Mouse (Mus musculus): ENCODE measurements around the gene Ankrd55. TPM values are rescaled to one million over a fixed set of nuclear protein-coding genes. Genes with fewer than 3 reads are reported as not detected.

The Ankrd55 gene
- polyA plus RNA-seq, 1 experiment from 2014 or later = 0.08 TPM

- H3K9me3 ChIP-seq (ENCODE audit: control insufficient read depth, low read length) = no peaks in the 10 kb centered on the region
- no peaks in the 10 kb centered on the region for H3K27me3 ChIP-seq (ENCODE audit: control insufficient read depth, insufficient read depth, low read length)
- no peak overlapping the region for H3K27ac ChIP-seq (replicated peaks)
- WGBS = 76% methylated on average over 10 of the region's 10 CpGs
- H3K4me2 ChIP-seq (replicated peaks; ENCODE audit: low read depth) = no peak overlapping the region
- 0 out of 2 replicates have a peak, but pooled peaks cover 2% of the 10 kb centered on the region for H3K4me1 ChIP-seq (replicated peaks; ENCODE audit: control insufficient read depth, insufficient read depth)
- no peaks in the 10 kb centered on the region for H3K36me3 ChIP-seq (ENCODE audit: control insufficient read depth, insufficient read depth, low read length)
- TF ChIP-seq CTCF (IDR thresholded peaks at IDR 0.05; ENCODE audit: low read depth) (no peak), EP300 (optimal IDR thresholded peaks at IDR 0.05) (no peak)
- no peak overlapping the region for H3K4me3 ChIP-seq (ENCODE audit: low read depth, low read length)
- no peak overlapping the region for H3K9ac ChIP-seq (ENCODE audit: low read length)
- DNase-seq (ENCODE audit: low spot score) (no peak), ATAC-seq (ENCODE audit: low FRiP score, low TSS enrichment) (no peak)
These were observed 66.7 kb downstream of the Ankrd55 start for GRCm38 (mm10) chr13:112354958-112355357.

GRCm38 (mm10) chr13:112355794-112356486, 67.7 kb downstream of the Ankrd55 start:
- H3K4me3 ChIP-seq (ENCODE audit: low read depth, low read length) = no peak overlapping the region
- H3K4me1 ChIP-seq (replicated peaks; ENCODE audit: control insufficient read depth, insufficient read depth) = 0 out of 2 replicates have a peak, but pooled peaks cover 2% of the 10 kb centered on the region
- ATAC-seq (ENCODE audit: low FRiP score, low TSS enrichment) (no peak), DNase-seq (ENCODE audit: low spot score) (no peak)
- TF ChIP-seq EP300 (optimal IDR thresholded peaks at IDR 0.05) = no peak
- TF ChIP-seq CTCF (IDR thresholded peaks at IDR 0.05; ENCODE audit: low read depth) = no peak
- no peak overlapping the region for H3K9ac ChIP-seq (ENCODE audit: low read length)
- WGBS = 87% methylated on average over 20 of the region's 20 CpGs
- H3K36me3 ChIP-seq (ENCODE audit: control insufficient read depth, insufficient read depth, low read length) = no peaks in the 10 kb centered on the region
- H3K27me3 ChIP-seq (ENCODE audit: control insufficient read depth, insufficient read depth, low read length) = no peaks in the 10 kb centered on the region
- H3K4me2 ChIP-seq (replicated peaks; ENCODE audit: low read depth) = no peak overlapping the region
- no peaks in the 10 kb centered on the region for H3K9me3 ChIP-seq (ENCODE audit: control insufficient read depth, low read length)
- no peak overlapping the region for H3K27ac ChIP-seq (replicated peaks)

GRCm38 (mm10) chr13:112361575-112361974, 73.3 kb downstream of the Ankrd55 start:
- no peak for DNase-seq (ENCODE audit: low spot score)
- H3K9ac ChIP-seq (ENCODE audit: low read length) = no peak overlapping the region
- H3K4me2 ChIP-seq (replicated peaks; ENCODE audit: low read depth) = no peak overlapping the region
- 84% methylated on average over 4 of the region's 4 CpGs for WGBS
- H3K4me1 ChIP-seq (replicated peaks; ENCODE audit: control insufficient read depth, insufficient read depth) = no peaks in the 10 kb centered on the region
- H3K27me3 ChIP-seq (ENCODE audit: control insufficient read depth, insufficient read depth, low read length) = no peaks in the 10 kb centered on the region
- H3K9me3 ChIP-seq (ENCODE audit: control insufficient read depth, low read length) = no peaks in the 10 kb centered on the region
- H3K4me3 ChIP-seq (ENCODE audit: low read depth, low read length) = no peak overlapping the region
- ATAC-seq (ENCODE audit: low FRiP score, low TSS enrichment) = no peak
- H3K36me3 ChIP-seq (ENCODE audit: control insufficient read depth, insufficient read depth, low read length) = no peaks in the 10 kb centered on the region
- no peak overlapping the region for H3K27ac ChIP-seq (replicated peaks)
- TF ChIP-seq EP300 (optimal IDR thresholded peaks at IDR 0.05) = no peak
- no peak for TF ChIP-seq CTCF (IDR thresholded peaks at IDR 0.05; ENCODE audit: low read depth)

- H3K4me3 ChIP-seq (ENCODE audit: low read depth, low read length) = no peak overlapping the region
- H3K27me3 ChIP-seq (ENCODE audit: control insufficient read depth, insufficient read depth, low read length) = no peaks in the 10 kb centered on the region
- H3K27ac ChIP-seq (replicated peaks) = no peak overlapping the region
- DNase-seq (ENCODE audit: low spot score) (no peak), ATAC-seq (ENCODE audit: low FRiP score, low TSS enrichment) (no peak)
- H3K36me3 ChIP-seq (ENCODE audit: control insufficient read depth, insufficient read depth, low read length) = no peaks in the 10 kb centered on the region
- no peak overlapping the region for H3K4me2 ChIP-seq (replicated peaks; ENCODE audit: low read depth)
- H3K9me3 ChIP-seq (ENCODE audit: control insufficient read depth, low read length) = no peaks in the 10 kb centered on the region
- no peak overlapping the region for H3K9ac ChIP-seq (ENCODE audit: low read length)
- WGBS = 80% methylated on average over 10 of the region's 10 CpGs
- H3K4me1 ChIP-seq (replicated peaks; ENCODE audit: control insufficient read depth, insufficient read depth) = no peaks in the 10 kb centered on the region
- TF ChIP-seq CTCF (IDR thresholded peaks at IDR 0.05; ENCODE audit: low read depth) = no peak
- no peak for TF ChIP-seq EP300 (optimal IDR thresholded peaks at IDR 0.05)
These were observed 75.0 kb downstream of the Ankrd55 start for GRCm38 (mm10) chr13:112363218-112363617.

- H3K9ac ChIP-seq (ENCODE audit: low read length) = no peak overlapping the region
- H3K9me3 ChIP-seq (ENCODE audit: control insufficient read depth, low read length) = no peaks in the 10 kb centered on the region
- no peak overlapping the region for H3K4me3 ChIP-seq (ENCODE audit: low read depth, low read length)
- H3K27ac ChIP-seq (replicated peaks) = no peak overlapping the region
- H3K4me1 ChIP-seq (replicated peaks; ENCODE audit: control insufficient read depth, insufficient read depth) = no peaks in the 10 kb centered on the region
- H3K36me3 ChIP-seq (ENCODE audit: control insufficient read depth, insufficient read depth, low read length) = no peaks in the 10 kb centered on the region
- 88% methylated on average over 3 of the region's 3 CpGs for WGBS
- ATAC-seq (ENCODE audit: low FRiP score, low TSS enrichment) = no peak
- H3K4me2 ChIP-seq (replicated peaks; ENCODE audit: low read depth) = no peak overlapping the region
- no peaks in the 10 kb centered on the region for H3K27me3 ChIP-seq (ENCODE audit: control insufficient read depth, insufficient read depth, low read length)
- DNase-seq (ENCODE audit: low spot score) = no peak
- TF ChIP-seq CTCF (IDR thresholded peaks at IDR 0.05; ENCODE audit: low read depth) = no peak
- TF ChIP-seq EP300 (optimal IDR thresholded peaks at IDR 0.05) = no peak
These were observed 75.5 kb downstream of the Ankrd55 start for GRCm38 (mm10) chr13:112363746-112364145.

GRCm38 (mm10) chr13:112364698-112365097, 76.4 kb downstream of the Ankrd55 start:
- no peaks in the 10 kb centered on the region for H3K9me3 ChIP-seq (ENCODE audit: control insufficient read depth, low read length)
- no peaks in the 10 kb centered on the region for H3K36me3 ChIP-seq (ENCODE audit: control insufficient read depth, insufficient read depth, low read length)
- no peak overlapping the region for H3K4me3 ChIP-seq (ENCODE audit: low read depth, low read length)
- H3K9ac ChIP-seq (ENCODE audit: low read length) = no peak overlapping the region
- no peak for TF ChIP-seq CTCF (IDR thresholded peaks at IDR 0.05; ENCODE audit: low read depth)
- TF ChIP-seq EP300 (optimal IDR thresholded peaks at IDR 0.05) = no peak
- ATAC-seq (ENCODE audit: low FRiP score, low TSS enrichment) = no peak
- no peaks in the 10 kb centered on the region for H3K27me3 ChIP-seq (ENCODE audit: control insufficient read depth, insufficient read depth, low read length)
- H3K4me1 ChIP-seq (replicated peaks; ENCODE audit: control insufficient read depth, insufficient read depth) = no peaks in the 10 kb centered on the region
- 89% methylated on average over 5 of the region's 5 CpGs for WGBS
- no peak for DNase-seq (ENCODE audit: low spot score)
- no peak overlapping the region for H3K4me2 ChIP-seq (replicated peaks; ENCODE audit: low read depth)
- no peak overlapping the region for H3K27ac ChIP-seq (replicated peaks)
